Mouse (Mus musculus) myocyte (in vitro differentiated cells): ENCODE measurements around the gene Vps26c. TPM values are rescaled to one million over a fixed set of nuclear protein-coding genes. Genes with fewer than 3 reads are reported as not detected.

Experiments
- H3K27me3 ChIP-seq: one replicate; pipeline ENCODE4 v1.6.1; 2011; ENCODE audit not compliant: control insufficient read depth, insufficient read depth, insufficient read length
- H3K36me3 ChIP-seq: one replicate; pipeline ENCODE4 v1.6.1; 2011; ENCODE audit not compliant: control insufficient read depth, insufficient read depth
- H3K4me2 ChIP-seq: one replicate; pipeline ENCODE4 v1.6.1; 2011; ENCODE audit warnings: low read depth, control low read depth
- H3K4me3 ChIP-seq: one replicate; pipeline ENCODE4 v1.5.1; 2011; ENCODE audit warnings: mild to moderate bottlenecking, control low read depth, moderate library complexity
- H3K79me2 ChIP-seq: one replicate; pipeline ENCODE4 v1.6.1; 2011; ENCODE audit not compliant: control insufficient read depth, insufficient read depth
- H3ac ChIP-seq: one replicate; pipeline ENCODE4 v1.6.1; 2011; ENCODE audit not compliant: control insufficient read depth, insufficient read length
- CEBPB ChIP-seq: IDR thresholded peaks from 2 replicates; pipeline ENCODE4 v1.6.1; 2011; ENCODE audit warnings: mild to moderate bottlenecking, moderate library complexity; ENCODE audit not compliant: poor library complexity, insufficient read depth, severe bottlenecking
- E2F4 ChIP-seq: IDR thresholded peaks from one replicate; pipeline ENCODE4 v1.6.1; 2011; ENCODE audit warnings: mild to moderate bottlenecking, control low read depth, moderate library complexity; ENCODE audit not compliant: insufficient read depth
- MAX ChIP-seq: IDR thresholded peaks from one replicate; pipeline ENCODE4 v1.6.1; 2011; ENCODE audit warnings: low read depth, mild to moderate bottlenecking, control low read depth
- MYOD1 ChIP-seq, 3 experiments: IDR thresholded peaks; one replicate each; pipeline ENCODE4 v1.6.1; 2011; ENCODE audit warnings: control low read depth in 2 of 3, low read depth in 2 of 3, mild to moderate bottlenecking in 2 of 3, moderate library complexity in 1 of 3; ENCODE audit not compliant: insufficient read length in 2 of 3, control insufficient read depth in 1 of 3
- MYOG ChIP-seq, 3 experiments: IDR thresholded peaks; one replicate each; pipeline ENCODE4 v1.6.1; 2011; ENCODE audit warnings: control low read depth in 2 of 3, low read depth in 2 of 3, mild to moderate bottlenecking in 2 of 3; ENCODE audit not compliant: insufficient read length in 2 of 3, control insufficient read depth in 1 of 3, insufficient read depth in 1 of 3
- POLR2A ChIP-seq: IDR thresholded peaks from one replicate; pipeline ENCODE4 v1.6.1; 2011; ENCODE audit warnings: low read depth, mild to moderate bottlenecking, control low read depth, moderate library complexity; ENCODE audit not compliant: insufficient read length
- POLR2AphosphoS2 ChIP-seq: IDR thresholded peaks from one replicate; pipeline ENCODE4 v1.6.1; 2011; ENCODE audit warnings: low read depth, control low read depth; ENCODE audit not compliant: insufficient read length
- REST ChIP-seq: IDR thresholded peaks from one replicate; pipeline ENCODE4 v1.6.1; 2011; ENCODE audit warnings: mild to moderate bottlenecking, control low read depth, moderate library complexity; ENCODE audit not compliant: insufficient read depth, insufficient read length
- SRF ChIP-seq: IDR thresholded peaks from one replicate; pipeline ENCODE4 v1.6.1; 2011; ENCODE audit warnings: low read depth; ENCODE audit not compliant: control insufficient read depth, insufficient read length
- TCF12 ChIP-seq: IDR thresholded peaks from one replicate; pipeline ENCODE4 v1.6.1; 2011; ENCODE audit warnings: mild to moderate bottlenecking, control low read depth; ENCODE audit not compliant: poor library complexity, insufficient read depth, severe bottlenecking
- TCF3 ChIP-seq: IDR thresholded peaks from one replicate; pipeline ENCODE4 v1.6.1; 2011; ENCODE audit warnings: low read depth, control low read depth; ENCODE audit not compliant: insufficient read length
- USF1 ChIP-seq: IDR thresholded peaks from one replicate; pipeline ENCODE4 v1.6.1; 2011; ENCODE audit warnings: low read depth, mild to moderate bottlenecking, control low read depth, moderate library complexity
- polyA plus RNA-seq: library from polyadenylated mRNA; unstranded; fragments of >200 nt; fragmentation: generic; extraction: Trizol; gene quantifications from one replicate; pipeline ENCODE4 v1.2.1, GENCODE M21; 2012; ENCODE audit warnings: missing spikeins

Gene Vps26c
- polyA plus RNA-seq, 1 experiment, result 58.3 TPM

- Histone ChIP-seq H3ac (no peak overlapping the region), H3K79me2 (no peaks in the 10 kb centered on the region), H3K36me3 (no peaks in the 10 kb centered on the region), H3K4me2 (peak overlapping the region; percentile 81), H3K27me3 (no peaks in the 10 kb centered on the region), H3K4me3 (peak overlapping the region; percentile 5)
- no peak for TF ChIP-seq USF1
- no peak for TF ChIP-seq E2F4
- TF ChIP-seq TCF3, result no peak
- TF ChIP-seq TCF12, result peak; percentile 66
- no peak for TF ChIP-seq MAX
- no peak for TF ChIP-seq CEBPB
- TF ChIP-seq POLR2A, result peak; percentile 34
- TF ChIP-seq REST, result no peak
- no peak for TF ChIP-seq POLR2AphosphoS2
- TF ChIP-seq MYOG (IDR thresholded peaks at IDR 0.05; ENCODE audit: control insufficient read depth in 1 of 3, insufficient read depth in 1 of 3, insufficient read length in 2 of 3, low read depth in 2 of 3), result peak; percentile 51 to 89 (median 89)
- TF ChIP-seq SRF, result no peak
- peak; percentile 69 to 83 (median 69) for TF ChIP-seq MYOD1 (IDR thresholded peaks at IDR 0.05; ENCODE audit: control insufficient read depth in 1 of 3, insufficient read length in 2 of 3, low read depth in 2 of 3)
These were observed 10.0 kb upstream of the Vps26c start for GRCm38 (mm10) chr16:94536417-94537158.

- no peak overlapping the region for H3ac ChIP-seq
- no peak for TF ChIP-seq CEBPB
- TF ChIP-seq MAX, result no peak
- TF ChIP-seq TCF3, result no peak
- TF ChIP-seq E2F4, result no peak
- TF ChIP-seq TCF12, result peak; percentile 88
- TF ChIP-seq REST, result no peak
- TF ChIP-seq MYOD1 (IDR thresholded peaks at IDR 0.05; ENCODE audit: control insufficient read depth in 1 of 3, insufficient read length in 2 of 3, low read depth in 2 of 3), result peak; percentile 38 to 81 (median 61)
- peak; percentile 34 to 96 (median 92) for TF ChIP-seq MYOG (IDR thresholded peaks at IDR 0.05; ENCODE audit: control insufficient read depth in 1 of 3, insufficient read depth in 1 of 3, insufficient read length in 2 of 3, low read depth in 2 of 3)
- TF ChIP-seq USF1, result no peak
- TF ChIP-seq POLR2AphosphoS2, result no peak
- no peaks in the 10 kb centered on the region for H3K27me3 ChIP-seq
- H3K36me3 ChIP-seq, result no peaks in the 10 kb centered on the region
- H3K4me2 ChIP-seq, result peak overlapping the region; percentile 81
- no peak overlapping the region for H3K4me3 ChIP-seq
- no peaks in the 10 kb centered on the region for H3K79me2 ChIP-seq
These were observed 9.1 kb upstream of the Vps26c start for GRCm38 (mm10) chr16:94535716-94536115.

GRCm38 (mm10) chr16:94533679-94534078, 7.0 kb upstream of the Vps26c start:
- TF ChIP-seq POLR2AphosphoS2 (no peak), MYOD1 (IDR thresholded peaks at IDR 0.05; ENCODE audit: control insufficient read depth in 1 of 3, insufficient read length in 2 of 3, low read depth in 2 of 3) (peak in 1 of 3 experiments; percentile 50), MYOG (IDR thresholded peaks at IDR 0.05; ENCODE audit: control insufficient read depth in 1 of 3, insufficient read depth in 1 of 3, insufficient read length in 2 of 3, low read depth in 2 of 3) (peak in 2 of 3 experiments; percentile 64 to 76), MAX (no peak)
- peak overlapping the region; percentile 39 for H3K4me2 ChIP-seq
- H3K79me2 ChIP-seq, result no peaks in the 10 kb centered on the region
- no peak overlapping the region for H3ac ChIP-seq
- no peak overlapping the region for H3K4me3 ChIP-seq
- H3K36me3 ChIP-seq, result no peaks in the 10 kb centered on the region
- no peaks in the 10 kb centered on the region for H3K27me3 ChIP-seq

GRCm38 (mm10) chr16:94531268-94531667, 4.6 kb upstream of the Vps26c start:
- no peaks in the 10 kb centered on the region for H3K36me3 ChIP-seq
- no peak overlapping the region for H3ac ChIP-seq
- no peaks in the 10 kb centered on the region for H3K79me2 ChIP-seq
- H3K27me3 ChIP-seq, result no peaks in the 10 kb centered on the region
- H3K4me3 ChIP-seq, result no peak overlapping the region
- TF ChIP-seq SRF (no peak), MYOG (IDR thresholded peaks at IDR 0.05; ENCODE audit: control insufficient read depth in 1 of 3, insufficient read depth in 1 of 3, insufficient read length in 2 of 3, low read depth in 2 of 3) (no peak), POLR2A (no peak), MYOD1 (IDR thresholded peaks at IDR 0.05; ENCODE audit: control insufficient read depth in 1 of 3, insufficient read length in 2 of 3, low read depth in 2 of 3) (no peak), USF1 (no peak), TCF3 (no peak), POLR2AphosphoS2 (no peak), REST (no peak), TCF12 (no peak), MAX (no peak), E2F4 (no peak), CEBPB (no peak)
- H3K4me2 ChIP-seq, result no peak overlapping the region

DNA sequence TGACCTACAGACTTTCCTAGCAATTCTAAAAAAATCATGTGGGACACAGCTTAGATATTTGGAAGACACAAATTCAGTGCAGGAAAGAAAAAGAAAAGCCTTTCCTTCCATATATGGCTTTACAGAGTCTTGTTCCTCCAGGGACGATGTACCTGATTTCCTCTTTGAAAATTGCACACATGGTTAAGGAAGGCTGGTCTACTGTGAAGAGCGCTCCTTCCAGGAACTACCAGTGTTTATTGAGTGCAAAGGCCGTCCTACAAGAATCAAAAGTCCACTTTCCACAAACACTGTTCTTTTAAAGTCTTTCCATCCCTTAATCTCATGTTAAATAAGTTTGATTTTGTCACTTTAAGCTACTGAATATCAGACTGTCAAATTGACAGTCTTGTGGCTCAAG, 916 bp upstream of the Vps26c start:
- Histone ChIP-seq H3K79me2 (peaks cover 25% of the 10 kb centered on the region), H3K27me3 (no peaks in the 10 kb centered on the region), H3K36me3 (no peaks in the 10 kb centered on the region), H3K4me2 (peak overlapping the region; percentile 93), H3ac (peak overlapping the region; percentile 61), H3K4me3 (peak overlapping the region; percentile 78)
- no peak for TF ChIP-seq MYOD1 (IDR thresholded peaks at IDR 0.05; ENCODE audit: control insufficient read depth in 1 of 3, insufficient read length in 2 of 3, low read depth in 2 of 3)
- TF ChIP-seq POLR2A, result no peak
- TF ChIP-seq SRF, result no peak
- TF ChIP-seq MYOG (IDR thresholded peaks at IDR 0.05; ENCODE audit: control insufficient read depth in 1 of 3, insufficient read depth in 1 of 3, insufficient read length in 2 of 3, low read depth in 2 of 3), result no peak
- no peak for TF ChIP-seq MAX
- TF ChIP-seq TCF3, result no peak
